1 mouse cellular context compared by ENCODE assay signal in genomic region chr7:24850899-24851303, GRCm38 (mm10).
TF ChIP-seq lines count a peak whose summit lies in the region.

No protein-coding gene starts in this region.

TF ChIP-seq in CH12.LX, 34 proteins besides CTCF, POLR2A, EP300 and RAD21:
- TF ChIP-seq KAT2A (IDR thresholded peaks at IDR 0.05; ENCODE audit: insufficient replicate concordance, low read length) (0 out of 2 replicates have a peak, but pooled peaks have one; percentile 17), NELFE (IDR thresholded peaks at IDR 0.05; ENCODE audit: low read depth, low read length) (0 out of 2 replicates have a peak, but pooled peaks have one; percentile 29), PAX5 (IDR thresholded peaks at IDR 0.05; ENCODE audit: low read length) (no peak), CHD1 (IDR thresholded peaks at IDR 0.05; ENCODE audit: low read depth, low read length) (no peak), RCOR1 (conservative IDR thresholded peaks at IDR 0.05; ENCODE audit: low read depth, low read length) (no peak), MYC (IDR thresholded peaks at IDR 0.05; ENCODE audit: low read depth, low read length) (peak; percentile 94), CHD2 (IDR thresholded peaks at IDR 0.05; ENCODE audit: low read length) (peak; percentile 90), HCFC1 (IDR thresholded peaks at IDR 0.05; ENCODE audit: low read depth, low read length) (peak; percentile 53), GABPA (IDR thresholded peaks at IDR 0.05; ENCODE audit: insufficient replicate concordance, low read depth, low read length) (no peak), ZNF384 (IDR thresholded peaks at IDR 0.05; ENCODE audit: low read depth, low read length) (peak; percentile 89), JUN (IDR thresholded peaks at IDR 0.05; ENCODE audit: insufficient read depth, low read depth, low read length) (peak; percentile 70), MAFK (IDR thresholded peaks at IDR 0.05; ENCODE audit: insufficient replicate concordance, low read length) (peak; percentile 95), NRF1 (IDR thresholded peaks at IDR 0.05; ENCODE audit: low read depth, low read length) (no peak), MXI1 (IDR thresholded peaks at IDR 0.05; ENCODE audit: low read depth, low read length) (peak; percentile 90), MAZ (IDR thresholded peaks at IDR 0.05; ENCODE audit: low read depth, low read length) (peak; percentile 96), BHLHE40 (IDR thresholded peaks at IDR 0.05; ENCODE audit: low read depth, low read length) (peak; percentile 97), MEF2A (IDR thresholded peaks at IDR 0.05; ENCODE audit: borderline replicate concordance, low read depth, low read length) (peak; percentile 48; the same call in 1 of the 2 replicates), MAX (IDR thresholded peaks at IDR 0.05; ENCODE audit: low read length) (peak; percentile 94), ZC3H11A (IDR thresholded peaks at IDR 0.05; ENCODE audit: low read depth, low read length) (no peak), TCF12 (IDR thresholded peaks at IDR 0.05; ENCODE audit: low read depth, low read length) (peak; percentile 72), IRF4 (IDR thresholded peaks at IDR 0.05; ENCODE audit: low read depth, low read length) (peak; percentile 81), ELF1 (IDR thresholded peaks at IDR 0.05; ENCODE audit: low read depth, low read length) (peak; percentile 74), ETS1 (conservative IDR thresholded peaks at IDR 0.05; ENCODE audit: low read depth, low read length) (peak; percentile 88), SIN3A (IDR thresholded peaks at IDR 0.05; ENCODE audit: low read length) (peak; percentile 84), USF1 (IDR thresholded peaks at IDR 0.05; ENCODE audit: low read depth, low read length) (peak; percentile 63), JUND (conservative IDR thresholded peaks at IDR 0.05; ENCODE audit: low read depth, low read length) (peak; percentile 64), TBP (conservative IDR thresholded peaks at IDR 0.05; ENCODE audit: low read depth, low read length) (peak; percentile 47; the same call in 1 of the 2 replicates)
